Mouse (Mus musculus) layer of hippocampus, postnatal 36 days (tissue): Measurements from ENCODE around the gene Rita1. TPM values are rescaled to one million over a fixed set of nuclear protein-coding genes. Genes with fewer than 3 reads are reported as not detected.

Experiments
- total RNA-seq, 2 experiments: library from RNA; stranded (reverse); gene quantifications; 2 replicates each; pipeline ENCODE4 v1.2.3; 2021

Gene Rita1
- total RNA-seq, 2 experiments from 2014 or later, result 29.1 to 29.6 TPM

Other genes starting within 250 kb of the Rita1 start
- under 1 TPM in 1 of 2 experiments, not detected in 1; 0.13 TPM for gene Lhx5, start 180.9 kb downstream of the Rita1 start, total RNA-seq
- 1 to 10 TPM; 6.9 to 8.3 TPM for gene Sdsl, start 139.8 kb downstream of the Rita1 start, total RNA-seq
- gene Sds, start 136.1 kb downstream of the Rita1 start, total RNA-seq, result not detected
- 10 to 100 TPM; 56.8 to 58.7 TPM for gene Plbd2, start 109.0 kb downstream of the Rita1 start, total RNA-seq
- gene Slc8b1, start 101.4 kb downstream of the Rita1 start, total RNA-seq, result 1 to 10 TPM; 7.6 to 8.7 TPM
- 10 to 100 TPM; 35.0 to 36.4 TPM for gene Tpcn1, start 23.9 kb downstream of the Rita1 start, total RNA-seq
- 1 to 10 TPM in 1 of 2 experiments, under 1 TPM in 1; 0.35 to 1.2 TPM for gene Iqcd, start 23.6 kb downstream of the Rita1 start, total RNA-seq
- gene Ddx54, start 150 bp upstream of the Rita1 start, total RNA-seq, result 10 to 100 TPM; 34.4 to 39.5 TPM
- under 1 TPM in 1 of 2 experiments, not detected in 1; 0.77 TPM for gene Cfap73, start 21.6 kb upstream of the Rita1 start, total RNA-seq
- 10 to 100 TPM; 91.6 to 92.0 TPM for gene Rasal1, start 36.2 kb upstream of the Rita1 start, total RNA-seq
- 10 to 100 TPM; 70.7 TPM for gene Dtx1, start 99.3 kb upstream of the Rita1 start, total RNA-seq
- gene Oas2, start 137.3 kb upstream of the Rita1 start, total RNA-seq, result under 1 TPM in 1 of 2 experiments, not detected in 1; 0.30 TPM
- not detected for gene Oas3, start 165.1 kb upstream of the Rita1 start, total RNA-seq
- not detected for gene Oas1e, start 182.9 kb upstream of the Rita1 start, total RNA-seq
- under 1 TPM in 1 of 2 experiments, not detected in 1; 0.27 TPM for gene Oas1c, start 199.9 kb upstream of the Rita1 start, total RNA-seq
- not detected for gene Oas1f, start 234.8 kb upstream of the Rita1 start, total RNA-seq
- not detected for gene Oas1h, start 248.8 kb upstream of the Rita1 start, total RNA-seq